Mouse (Mus musculus) E14TG2a.4 (cell line): ENCODE measurements at regions not wholly inside any gene's neighbourhood (a gene's known extent, or its start where the extent isn't known, plus 50 kb on each side); places are given as distances from the start of the nearest gene placed in this dataset.

Experiments used
- H3K27me3 ChIP-seq: 2 replicates; pipeline ENCODE4 v1.6.1; 2014; ENCODE audit warnings: low read length, control low read depth; ENCODE audit not compliant: insufficient read depth
- H3K36me3 ChIP-seq: 2 replicates; pipeline ENCODE4 v1.6.1; 2014; ENCODE audit warnings: low read length, control low read depth; ENCODE audit not compliant: insufficient read depth
- H3K4me1 ChIP-seq: replicated peaks from 2 replicates; pipeline ENCODE4 v1.6.1; 2014; ENCODE audit warnings: low read depth, low read length, control low read depth
- H3K4me3 ChIP-seq: replicated peaks from 2 replicates; pipeline ENCODE4 v1.5.1; 2014; ENCODE audit warnings: mild to moderate bottlenecking, low read length
- H3K9me3 ChIP-seq: 2 replicates; pipeline ENCODE4 v1.6.1; 2014; ENCODE audit warnings: low read length, control low read depth
- CTCF ChIP-seq: conservative IDR thresholded peaks from 2 replicates; pipeline ENCODE4 v1.5.1; 2014; ENCODE audit warnings: low read length
- NANOG ChIP-seq: IDR thresholded peaks from 2 replicates; pipeline ENCODE4 v1.6.1; 2014; ENCODE audit warnings: borderline replicate concordance, low read length, mixed read lengths
- POU5F1 ChIP-seq: IDR thresholded peaks from 2 replicates; pipeline ENCODE4 v1.6.1; 2014; ENCODE audit warnings: low read length, borderline replicate concordance

DNA sequence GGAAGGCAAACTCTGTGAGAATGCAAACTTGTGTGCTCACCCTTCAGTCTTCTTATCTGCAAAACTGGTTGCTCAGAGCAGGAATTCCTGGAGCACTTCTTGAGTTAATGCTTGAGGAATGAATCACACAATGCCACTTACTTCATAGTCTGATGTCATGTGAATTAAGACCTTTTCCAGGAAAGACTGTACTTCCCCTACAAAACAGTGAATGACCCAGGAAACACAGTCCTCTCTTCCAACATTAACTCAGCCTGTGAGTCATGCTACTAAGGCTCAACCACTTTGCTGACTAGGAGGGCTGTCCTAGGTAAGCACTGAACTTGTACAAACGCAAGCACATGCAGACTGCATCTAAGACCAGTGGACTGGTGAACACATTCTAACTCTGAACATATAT lies 112.5 kb upstream of the Rnf32 start:
- no peaks in the 10 kb centered on the region for H3K36me3 ChIP-seq
- H3K9me3 ChIP-seq: no peaks in the 10 kb centered on the region
- H3K4me1 ChIP-seq: 0 out of 2 replicates have a peak, but pooled peaks cover 6% of the 10 kb centered on the region
- no peak overlapping the region for H3K4me3 ChIP-seq
- TF ChIP-seq CTCF (no peak), NANOG (no peak), POU5F1 (no peak)
- H3K27me3 ChIP-seq: no peaks in the 10 kb centered on the region

DNA sequence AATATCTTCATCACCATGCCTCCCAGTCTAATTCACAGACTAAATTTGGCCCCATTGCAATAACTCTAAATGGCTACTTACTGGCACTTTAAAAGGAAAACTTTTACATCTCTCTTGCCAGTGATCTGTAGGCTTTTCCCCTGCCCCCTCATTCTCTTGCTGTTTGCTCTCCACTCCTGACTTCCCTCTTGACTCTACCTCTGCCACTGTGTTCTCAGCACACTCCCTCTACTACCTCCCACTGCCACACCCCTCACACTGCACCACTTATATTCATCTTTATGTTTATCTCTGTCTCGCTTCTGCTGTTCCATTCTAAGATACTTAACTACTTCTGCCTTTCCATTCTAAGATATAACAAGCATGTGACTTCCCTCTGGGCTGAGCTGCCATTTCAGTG lies 141.4 kb upstream of the Rnf32 start:
- TF ChIP-seq NANOG (no peak), CTCF (no peak), POU5F1 (no peak)
- no peaks in the 10 kb centered on the region for H3K27me3 ChIP-seq

DNA sequence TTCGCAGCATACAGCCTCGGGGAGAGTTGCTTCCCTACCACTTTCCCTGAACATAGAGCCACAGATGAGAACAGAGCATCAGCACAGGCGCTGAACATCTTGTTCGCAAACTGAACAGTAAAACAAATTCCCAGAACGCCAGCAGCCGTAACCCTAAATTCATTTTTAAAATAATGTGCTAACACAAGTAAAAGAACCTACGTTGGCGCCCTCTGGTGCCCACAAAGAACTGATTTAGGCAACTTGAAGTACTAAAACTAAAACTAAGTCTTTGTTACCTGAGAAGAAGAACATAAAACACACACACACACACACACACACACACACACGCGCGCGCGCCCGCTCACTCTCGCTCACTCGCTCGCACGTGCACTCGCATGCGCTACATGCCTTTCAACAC lies 159.2 kb upstream of the Rnf32 start:
- 0 out of 2 replicates have a peak, but pooled peaks have one; percentile 5 for TF ChIP-seq CTCF
- no peak for TF ChIP-seq POU5F1
- no peaks in the 10 kb centered on the region for H3K4me1 ChIP-seq
- no peaks in the 10 kb centered on the region for H3K9me3 ChIP-seq
- no peak overlapping the region for H3K4me3 ChIP-seq
- no peaks in the 10 kb centered on the region for H3K27me3 ChIP-seq
- H3K36me3 ChIP-seq: no peaks in the 10 kb centered on the region

More for the DNA sequence above, 141.4 kb upstream of the Rnf32 start:
- no peaks in the 10 kb centered on the region for H3K36me3 ChIP-seq
- H3K9me3 ChIP-seq: no peaks in the 10 kb centered on the region
- H3K4me3 ChIP-seq: no peak overlapping the region
- no peaks in the 10 kb centered on the region for H3K4me1 ChIP-seq

DNA sequence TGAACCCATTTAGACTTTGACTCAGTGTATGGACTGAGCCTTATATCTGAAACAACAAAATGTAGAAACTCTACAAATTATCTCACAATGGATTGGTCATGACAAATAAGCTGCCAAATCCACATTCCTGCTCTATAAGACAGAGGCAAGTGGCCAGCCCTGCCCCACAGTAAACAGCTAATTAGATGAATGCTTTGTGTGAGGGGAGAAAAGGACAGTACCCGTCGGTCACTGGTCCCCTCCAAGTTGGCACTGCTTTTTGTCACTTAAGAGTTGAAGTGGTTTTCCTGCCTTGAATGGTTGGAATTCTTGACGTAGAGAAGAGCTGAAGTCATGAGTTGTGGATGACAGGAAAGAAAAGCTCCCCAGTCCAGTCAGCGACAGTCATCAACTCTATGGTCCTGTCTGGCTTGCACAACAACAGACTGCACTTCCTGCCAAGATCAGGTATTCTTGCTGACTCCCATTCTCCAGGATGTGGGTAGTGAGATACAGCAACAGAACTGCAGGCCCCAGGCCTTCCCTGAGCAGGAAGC lies 162.3 kb upstream of the Rnf32 start:
- Histone ChIP-seq H3K4me3 (no peak overlapping the region), H3K36me3 (no peaks in the 10 kb centered on the region), H3K4me1 (no peaks in the 10 kb centered on the region), H3K9me3 (no peaks in the 10 kb centered on the region), H3K27me3 (no peaks in the 10 kb centered on the region)
- no peak for TF ChIP-seq CTCF
- TF ChIP-seq NANOG: no peak
- TF ChIP-seq POU5F1: no peak

DNA sequence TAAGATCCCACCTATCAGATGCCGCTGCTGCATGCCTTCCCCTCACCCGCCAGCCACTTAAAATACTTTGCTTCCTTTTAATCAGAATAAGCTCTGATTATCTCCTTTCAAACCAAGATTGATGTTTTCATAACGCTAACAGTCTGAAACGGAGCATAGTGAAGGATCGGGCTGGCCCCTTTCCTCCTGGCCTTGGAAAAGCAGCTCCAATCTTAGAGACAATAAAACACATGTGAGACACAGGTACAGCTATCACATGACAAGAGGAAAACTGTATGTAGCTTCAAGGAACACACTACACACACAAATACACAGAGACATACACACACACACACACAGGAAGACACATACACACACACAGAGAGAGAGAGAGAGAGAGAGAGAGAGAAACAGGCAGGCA lies 165.3 kb upstream of the Rnf32 start:
- no peaks in the 10 kb centered on the region for H3K4me1 ChIP-seq
- no peaks in the 10 kb centered on the region for H3K27me3 ChIP-seq
- no peak overlapping the region for H3K4me3 ChIP-seq
- H3K9me3 ChIP-seq: no peaks in the 10 kb centered on the region
- TF ChIP-seq CTCF (no peak), POU5F1 (no peak), NANOG (no peak)
- no peaks in the 10 kb centered on the region for H3K36me3 ChIP-seq

DNA sequence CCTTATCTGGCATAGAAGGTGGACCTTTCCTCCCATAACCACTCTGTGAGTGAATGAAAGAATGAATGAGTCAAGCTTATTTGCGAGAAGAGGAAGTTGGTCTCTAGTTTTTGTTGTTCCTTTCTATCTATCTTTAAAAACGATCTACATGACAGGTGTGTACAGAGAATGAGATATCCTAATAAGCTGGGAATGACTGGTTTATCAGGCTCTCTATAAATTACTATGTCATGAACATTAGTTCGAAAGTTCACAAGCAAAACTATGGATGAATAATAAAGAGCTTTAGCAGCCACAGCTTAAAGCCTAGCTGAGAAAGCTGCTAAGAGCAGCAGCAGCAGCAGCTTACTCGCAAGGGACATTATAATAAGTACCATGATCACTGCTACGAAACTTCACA lies 165.8 kb upstream of the Rnf32 start:
- Histone ChIP-seq H3K4me3 (no peak overlapping the region), H3K4me1 (0 out of 2 replicates have a peak, but pooled peaks cover 2% of the 10 kb centered on the region), H3K27me3 (no peaks in the 10 kb centered on the region), H3K36me3 (no peaks in the 10 kb centered on the region), H3K9me3 (no peaks in the 10 kb centered on the region)
- TF ChIP-seq NANOG (no peak), POU5F1 (no peak), CTCF (no peak)

DNA sequence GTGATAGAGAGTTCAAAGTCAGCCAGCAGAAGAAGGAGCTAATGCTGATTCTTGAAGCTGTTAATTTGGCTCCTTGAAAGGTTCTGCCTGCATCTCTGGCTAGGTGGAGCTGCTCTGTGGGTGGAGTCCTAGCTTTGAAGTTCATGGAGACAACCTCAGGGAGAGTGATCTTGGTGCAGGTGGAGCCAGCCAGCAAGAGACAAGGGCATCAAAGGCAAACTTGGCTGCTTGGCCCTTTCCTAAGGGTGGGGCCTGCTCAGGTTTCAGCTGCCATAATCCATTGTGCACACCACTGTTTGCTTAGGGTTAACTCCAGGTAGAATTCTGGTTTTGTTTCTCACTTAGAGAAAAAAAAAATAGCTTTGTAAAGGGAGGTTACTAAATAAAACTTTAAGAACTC lies 170.7 kb upstream of the Rnf32 start:
- Histone ChIP-seq H3K9me3 (no peaks in the 10 kb centered on the region), H3K36me3 (no peaks in the 10 kb centered on the region), H3K4me3 (no peak overlapping the region), H3K4me1 (peaks cover 7% of the 10 kb centered on the region; the same call in 1 of the 2 replicates), H3K27me3 (no peaks in the 10 kb centered on the region)
- TF ChIP-seq CTCF (no peak), POU5F1 (no peak), NANOG (no peak)

DNA sequence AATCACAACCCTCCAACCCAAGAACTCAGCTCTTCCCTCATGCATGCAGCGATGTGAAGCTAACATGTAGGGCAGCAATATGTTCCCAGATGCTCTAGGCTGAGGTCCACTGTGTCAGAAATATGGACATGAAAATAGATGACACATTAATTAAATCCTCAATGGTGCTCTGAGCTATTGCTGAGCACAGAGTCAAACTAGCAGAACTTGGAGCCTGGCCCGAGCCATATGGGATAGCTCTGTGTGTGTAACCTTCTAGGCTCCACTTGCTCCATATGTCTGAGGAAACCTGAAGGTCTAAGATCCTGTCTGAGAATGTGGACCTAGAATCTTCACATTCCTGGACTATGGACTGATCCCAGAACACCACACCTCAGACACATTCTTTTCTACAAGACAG lies 203.0 kb upstream of the Rnf32 start:
- no peak overlapping the region for H3K4me3 ChIP-seq
- TF ChIP-seq POU5F1 (no peak), CTCF (no peak), NANOG (no peak)
- no peaks in the 10 kb centered on the region for H3K27me3 ChIP-seq
- H3K4me1 ChIP-seq: no peaks in the 10 kb centered on the region
- H3K36me3 ChIP-seq: no peaks in the 10 kb centered on the region
- no peaks in the 10 kb centered on the region for H3K9me3 ChIP-seq

DNA sequence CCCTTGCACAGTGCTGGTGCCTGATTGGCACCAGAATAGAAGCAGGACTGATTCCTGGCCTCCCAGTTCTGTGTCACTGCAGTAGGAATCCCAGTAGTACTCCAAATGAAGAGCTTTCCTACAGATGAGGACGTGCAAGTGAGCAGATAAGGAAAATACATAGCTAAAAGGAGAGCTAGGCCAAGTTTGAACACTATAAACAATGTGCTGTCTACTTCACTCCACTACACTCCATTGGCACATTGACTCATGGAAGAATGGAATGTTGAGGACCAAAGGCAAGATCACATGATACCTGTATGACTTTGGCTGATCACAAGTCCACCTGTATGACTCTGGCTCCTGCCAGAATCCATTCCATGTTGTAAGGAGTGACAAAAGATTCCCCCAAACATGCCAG lies 215.9 kb upstream of the Rnf32 start:
- Histone ChIP-seq H3K9me3 (no peaks in the 10 kb centered on the region), H3K4me1 (no peaks in the 10 kb centered on the region), H3K4me3 (no peak overlapping the region), H3K36me3 (no peaks in the 10 kb centered on the region), H3K27me3 (no peaks in the 10 kb centered on the region)
- TF ChIP-seq CTCF (no peak), POU5F1 (no peak), NANOG (no peak)
